Mouse (Mus musculus) lung, embryonic 15.5 days (tissue): ENCODE results near the gene Fbll1. TPM values are rescaled to one million over a fixed set of nuclear protein-coding genes. Genes with fewer than 3 reads are reported as not detected.
"Not testable (repeated sequence)": the region's sequence is repeated elsewhere in the genome, so short reads cannot be mapped to it uniquely, and the experiment has no call there.

Experiments used
- ATAC-seq: fragments of 200-750 bp; cut with Nextera tagmentation; 2 replicates; pipeline ENCODE4 v1.8.0; 2017; ENCODE audit warnings: moderate number of reproducible peaks, borderline replicate concordance; ENCODE audit not compliant: low FRiP score, low TSS enrichment; ENCODE audit errors: extremely low read depth
- H3K27ac ChIP-seq: fragments of 300-500 bp; sonication (generic); 2 replicates; pipeline ENCODE4 v1.5.1; 2015; ENCODE audit warnings: moderate library complexity, mild to moderate bottlenecking, inconsistent platforms
- H3K27me3 ChIP-seq: fragments of 300-500 bp; sonication (generic); 2 replicates; pipeline ENCODE4 v1.6.1; 2015; ENCODE audit warnings: inconsistent platforms
- H3K36me3 ChIP-seq: fragments of 300-500 bp; sonication (generic); 2 replicates; pipeline ENCODE4 v1.6.1; 2015; ENCODE audit warnings: inconsistent platforms
- H3K4me1 ChIP-seq: fragments of 300-500 bp; sonication (generic); 2 replicates; pipeline ENCODE4 v1.6.1; 2015; ENCODE audit warnings: inconsistent platforms
- H3K4me2 ChIP-seq: fragments of 300-500 bp; sonication (generic); 2 replicates; pipeline ENCODE4 v1.6.1; 2015; ENCODE audit warnings: inconsistent platforms, mild to moderate bottlenecking, moderate library complexity
- H3K4me3 ChIP-seq: fragments of 300-500 bp; sonication (generic); 2 replicates; pipeline ENCODE4 v1.5.1; 2015; ENCODE audit warnings: mild to moderate bottlenecking, inconsistent platforms
- H3K9ac ChIP-seq: fragments of 300-500 bp; sonication (generic); 2 replicates; pipeline ENCODE4 v1.6.1; 2015; ENCODE audit warnings: inconsistent platforms
- H3K9me3 ChIP-seq: fragments of 300-500 bp; sonication (generic); 2 replicates; pipeline ENCODE4 v1.6.1; 2016; ENCODE audit warnings: inconsistent platforms
- WGBS: fragments of 180-500 bp; shearing (Covaris S2); methylation state at CpG from one replicate; pipeline ENCODE4 v1.1.7; 2015; 5-methylcytosine and 5-hydroxymethylcytosine counted together
- polyA plus RNA-seq: library from polyadenylated mRNA; unstranded; fragments of >200 nt; fragmentation: Nextera tagmentation; extraction: Ambion mirVana; gene quantifications from 2 replicates; pipeline ENCODE4 v1.2.1, GENCODE M21; 2015

Gene Fbll1
- polyA plus RNA-seq, 1 experiment from 2014 or later = 0.22 TPM

DNA sequence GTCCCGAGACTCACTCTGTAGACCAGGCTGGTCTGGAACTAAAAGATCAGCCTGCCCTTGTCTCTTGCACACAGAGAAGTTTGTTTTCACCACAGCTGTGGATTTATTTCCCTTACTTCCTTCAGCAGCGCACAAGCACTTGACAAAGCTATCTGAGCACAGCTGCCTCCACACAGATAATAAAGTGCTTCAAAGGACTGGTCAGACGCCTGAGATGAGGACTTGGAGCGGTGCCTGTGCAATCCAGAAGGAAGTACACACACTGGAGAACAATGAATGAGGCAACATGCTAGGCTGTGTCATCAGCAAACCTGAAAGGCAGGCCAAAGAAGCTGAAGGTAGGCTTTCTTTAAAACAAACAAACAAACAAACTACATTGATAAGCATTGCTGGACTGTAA is 33.5 kb upstream of the Fbll1 start:
- H3K9ac ChIP-seq = no peak overlapping the region
- H3K4me2 ChIP-seq = no peak overlapping the region
- peaks cover 49% of the 10 kb centered on the region for H3K36me3 ChIP-seq
- H3K4me3 ChIP-seq = no peak overlapping the region
- no peaks in the 10 kb centered on the region for H3K9me3 ChIP-seq
- no peak overlapping the region for H3K27ac ChIP-seq
- no peaks in the 10 kb centered on the region for H3K27me3 ChIP-seq
- no peak for ATAC-seq
- WGBS = 59% methylated on average over 4 of the region's 4 CpGs
- peaks cover 18% of the 10 kb centered on the region for H3K4me1 ChIP-seq

DNA sequence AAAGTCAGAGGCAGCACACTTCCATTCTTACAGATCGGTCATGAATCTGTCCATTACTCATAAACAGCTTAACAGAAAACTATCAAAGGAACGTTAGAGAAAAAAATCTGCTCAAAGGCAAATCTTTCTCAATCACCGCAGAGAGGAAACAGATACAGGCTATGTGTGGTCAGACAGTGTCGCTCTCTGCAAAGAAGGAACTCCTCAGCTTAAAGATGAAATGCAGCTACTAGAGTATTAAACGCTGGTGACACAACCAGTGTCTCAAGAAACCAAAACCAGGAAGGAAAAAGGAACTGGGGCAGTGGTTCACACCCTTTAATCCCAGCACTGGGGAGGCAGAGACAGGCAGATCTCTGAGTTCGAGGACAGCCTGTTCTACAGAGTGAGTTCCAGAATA is 29.0 kb upstream of the Fbll1 start:
- peaks cover 85% of the 10 kb centered on the region for H3K36me3 ChIP-seq
- ATAC-seq = no peak
- no peak overlapping the region for H3K4me2 ChIP-seq
- peaks cover 7% of the 10 kb centered on the region for H3K4me1 ChIP-seq
- H3K27me3 ChIP-seq = no peaks in the 10 kb centered on the region
- H3K27ac ChIP-seq = no peak overlapping the region
- H3K9me3 ChIP-seq = no peaks in the 10 kb centered on the region
- H3K9ac ChIP-seq = no peak overlapping the region
- 91% methylated on average over 6 of the region's 6 CpGs for WGBS
- no peak overlapping the region for H3K4me3 ChIP-seq

- Histone ChIP-seq H3K36me3 (peaks cover 83% of the 10 kb centered on the region), H3K9ac (no peak overlapping the region), H3K4me1 (no peaks in the 10 kb centered on the region), H3K4me3 (no peak overlapping the region), H3K27ac (no peak overlapping the region), H3K9me3 (no peaks in the 10 kb centered on the region), H3K27me3 (no peaks in the 10 kb centered on the region), H3K4me2 (no peak overlapping the region)
- WGBS = 86% methylated on average over 12 of the region's 12 CpGs
- ATAC-seq = no peak
These were observed 17.6 kb upstream of the Fbll1 start for GRCm38 (mm10) chr11:35816316-35816715.

- no peaks in the 10 kb centered on the region for H3K9me3 ChIP-seq
- peaks cover 85% of the 10 kb centered on the region for H3K36me3 ChIP-seq
- H3K9ac ChIP-seq = no peak overlapping the region
- no peak overlapping the region for H3K27ac ChIP-seq
- H3K4me3 ChIP-seq = no peak overlapping the region
- no peak overlapping the region for H3K4me2 ChIP-seq
- WGBS = 84% methylated on average over 10 of the region's 10 CpGs
- ATAC-seq = no peak
- no peaks in the 10 kb centered on the region for H3K27me3 ChIP-seq
- H3K4me1 ChIP-seq = no peaks in the 10 kb centered on the region
These were observed 12.8 kb upstream of the Fbll1 start for GRCm38 (mm10) chr11:35811458-35811857.

DNA sequence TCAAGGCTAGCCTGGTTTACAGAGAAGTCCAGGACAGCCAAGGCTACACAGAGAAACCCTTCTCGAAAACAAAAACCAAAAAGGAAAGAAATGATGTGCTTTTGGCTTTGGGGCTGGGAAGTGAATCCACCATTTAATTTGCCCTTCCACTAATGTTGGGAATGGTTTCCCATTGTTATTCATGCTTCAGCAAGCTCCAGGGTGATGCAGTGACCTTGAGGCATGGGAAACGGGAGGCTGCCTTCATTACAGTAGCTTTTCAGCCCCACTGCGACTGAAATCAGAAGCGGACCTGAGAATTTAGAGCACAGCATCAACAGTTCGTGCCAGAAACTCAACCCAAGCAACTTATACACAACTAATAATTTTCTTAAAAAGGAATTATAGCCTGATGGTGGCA is 2.6 kb upstream of the Fbll1 start:
- H3K27me3 ChIP-seq = peaks cover 40% of the 10 kb centered on the region
- no peak overlapping the region for H3K4me2 ChIP-seq
- H3K4me3 ChIP-seq = no peak overlapping the region
- no peak overlapping the region for H3K9ac ChIP-seq
- H3K9me3 ChIP-seq = no peaks in the 10 kb centered on the region
- WGBS = 73% methylated on average over 5 of the region's 5 CpGs
- peaks cover 10% of the 10 kb centered on the region for H3K4me1 ChIP-seq
- H3K36me3 ChIP-seq = no peaks in the 10 kb centered on the region; the same call in 1 of the 2 replicates
- no peak overlapping the region for H3K27ac ChIP-seq
- ATAC-seq = no peak

- Histone ChIP-seq H3K9me3 (no peaks in the 10 kb centered on the region), H3K27ac (no peak overlapping the region), H3K4me1 (peaks cover 10% of the 10 kb centered on the region), H3K9ac (no peak overlapping the region), H3K4me3 (peak overlapping the region; percentile 25), H3K27me3 (peaks cover 57% of the 10 kb centered on the region), H3K36me3 (no peaks in the 10 kb centered on the region), H3K4me2 (peak overlapping the region; percentile 50)
- WGBS = 4% methylated on average over 23 of the region's 23 CpGs
- ATAC-seq = no peak
These were observed 226 bp downstream of the Fbll1 start for GRCm38 (mm10) chr11:35798495-35798820.

GRCm38 (mm10) chr11:35797751-35798494 is 761 bp downstream of the Fbll1 start:
- Histone ChIP-seq H3K27me3 (peaks cover 57% of the 10 kb centered on the region), H3K4me1 (peaks cover 10% of the 10 kb centered on the region)
- WGBS = 5% methylated on average over 82 of the region's 86 CpGs

DNA sequence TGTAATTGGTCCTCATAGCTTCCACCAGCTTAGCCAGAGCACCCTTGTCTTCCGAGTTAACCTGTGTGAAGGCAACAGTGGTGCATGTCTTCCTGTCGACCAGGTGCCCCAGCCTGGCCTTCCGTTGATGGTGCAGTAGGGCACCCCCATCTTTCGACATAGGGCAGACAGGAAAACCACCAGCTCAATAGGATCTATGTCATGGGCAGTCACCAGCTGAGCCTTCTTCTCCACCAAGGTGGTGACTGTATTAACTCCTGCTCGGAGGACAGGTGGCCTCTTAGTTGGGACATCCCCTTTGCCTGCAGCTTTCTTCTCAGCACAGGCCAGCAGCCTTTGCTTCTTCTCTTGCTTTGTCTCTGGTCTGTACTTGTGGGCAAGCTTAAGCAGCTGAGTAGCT is 5.9 kb downstream of the Fbll1 start:
- Histone ChIP-seq H3K27me3 (peaks cover 31% of the 10 kb centered on the region), H3K36me3 (peaks cover 23% of the 10 kb centered on the region)
- not testable (repeated sequence) for H3K4me1 ChIP-seq, H3K9ac ChIP-seq, ATAC-seq, H3K9me3 ChIP-seq, H3K27ac ChIP-seq, H3K4me2 ChIP-seq, H3K4me3 ChIP-seq
- 77% methylated on average over 5 of the region's 5 CpGs for WGBS

More at GRCm38 (mm10) chr11:35797751-35798494, 761 bp downstream of the Fbll1 start:
- Histone ChIP-seq H3K4me3 (peak overlapping the region; percentile 25), H3K9ac (no peak overlapping the region), H3K36me3 (no peaks in the 10 kb centered on the region), H3K27ac (no peak overlapping the region), H3K4me2 (peak overlapping the region; percentile 50), H3K9me3 (no peaks in the 10 kb centered on the region)
- no peak for ATAC-seq

GRCm38 (mm10) chr11:35788443-35788842 is 10.2 kb downstream of the Fbll1 start:
- Histone ChIP-seq H3K4me3 (no peak overlapping the region), H3K4me2 (no peak overlapping the region), H3K36me3 (peaks cover 49% of the 10 kb centered on the region), H3K9ac (no peak overlapping the region), H3K27ac (no peak overlapping the region), H3K27me3 (no peaks in the 10 kb centered on the region), H3K9me3 (no peaks in the 10 kb centered on the region), H3K4me1 (no peaks in the 10 kb centered on the region)
- WGBS = 82% methylated on average over 2 of the region's 2 CpGs
- ATAC-seq = no peak

DNA sequence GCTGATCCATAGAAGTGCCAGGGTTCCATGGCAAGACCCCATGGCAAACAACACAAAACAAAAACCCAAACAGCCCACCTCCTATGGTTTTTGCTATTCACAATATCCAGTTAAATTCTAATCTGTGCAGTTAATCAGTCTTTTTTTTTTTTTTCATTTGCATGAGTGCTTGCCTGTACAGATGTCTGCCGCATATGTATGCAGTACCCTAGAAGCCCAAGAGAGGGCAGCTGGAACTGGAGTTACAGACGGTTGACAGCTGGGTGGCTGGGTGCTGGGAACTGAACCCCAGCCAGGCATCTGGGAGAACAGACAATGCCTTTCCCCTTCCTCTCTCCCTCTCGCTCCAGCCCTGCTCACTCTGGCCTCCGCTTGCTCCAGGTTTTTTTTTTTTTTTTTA is 14.1 kb downstream of the Fbll1 start:
- no peaks in the 10 kb centered on the region for H3K4me1 ChIP-seq
- H3K27me3 ChIP-seq = no peaks in the 10 kb centered on the region
- H3K9ac ChIP-seq = no peak overlapping the region
- WGBS = 97% methylated on average over 4 of the region's 4 CpGs
- ATAC-seq = no peak
- H3K9me3 ChIP-seq = no peaks in the 10 kb centered on the region
- H3K27ac ChIP-seq = no peak overlapping the region
- H3K4me3 ChIP-seq = no peak overlapping the region
- H3K4me2 ChIP-seq = no peak overlapping the region
- H3K36me3 ChIP-seq = peaks cover 62% of the 10 kb centered on the region

DNA sequence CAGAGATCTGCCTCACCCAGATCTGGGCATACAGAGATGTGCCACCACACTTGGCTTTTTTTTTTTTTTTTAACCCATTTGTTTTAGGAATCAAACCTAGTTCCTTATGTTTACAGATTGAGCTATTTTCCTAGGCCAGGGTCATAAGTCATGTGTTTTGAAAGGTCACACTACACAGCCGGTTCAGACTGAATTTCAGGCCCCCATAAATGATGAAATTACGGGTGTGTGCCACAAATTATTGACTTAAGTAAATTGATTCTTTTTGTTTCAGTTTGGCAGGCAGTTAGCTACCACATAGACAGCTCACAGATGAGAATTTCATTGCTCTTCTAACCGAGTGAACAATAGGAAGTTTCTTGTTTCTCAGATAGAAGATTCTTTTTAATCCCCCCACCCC is 14.7 kb downstream of the Fbll1 start:
- Histone ChIP-seq H3K4me3 (no peak overlapping the region), H3K27me3 (no peaks in the 10 kb centered on the region), H3K4me2 (no peak overlapping the region), H3K9me3 (no peaks in the 10 kb centered on the region), H3K4me1 (no peaks in the 10 kb centered on the region), H3K9ac (no peak overlapping the region), H3K27ac (no peak overlapping the region), H3K36me3 (peaks cover 64% of the 10 kb centered on the region)
- 86% methylated on average over 3 of the region's 3 CpGs for WGBS
- ATAC-seq = no peak

DNA sequence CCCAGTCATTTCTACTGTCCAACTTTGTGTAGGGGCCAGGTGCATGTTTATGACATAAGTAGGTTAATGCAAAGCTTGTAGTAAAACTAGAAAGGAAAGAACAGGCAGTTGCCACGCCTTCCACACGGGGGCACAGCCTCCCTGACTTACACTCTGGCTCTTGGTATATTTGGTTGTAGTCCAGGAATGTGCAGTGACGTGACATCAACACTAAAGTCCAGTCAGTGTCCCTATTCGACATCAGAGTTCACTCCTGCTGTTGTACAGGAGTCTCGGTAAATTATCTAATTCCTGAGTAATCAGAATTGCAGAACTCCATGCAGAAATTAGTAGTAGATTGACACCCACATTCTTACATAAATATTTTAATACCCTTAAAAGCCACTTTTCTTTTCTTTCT is 15.6 kb downstream of the Fbll1 start:
- Histone ChIP-seq H3K4me1 (no peaks in the 10 kb centered on the region), H3K27me3 (no peaks in the 10 kb centered on the region), H3K9me3 (no peaks in the 10 kb centered on the region), H3K4me2 (no peak overlapping the region), H3K27ac (no peak overlapping the region), H3K4me3 (no peak overlapping the region), H3K9ac (no peak overlapping the region), H3K36me3 (peaks cover 70% of the 10 kb centered on the region)
- no peak for ATAC-seq
- whole genome bisulfite sequencing = 82% methylated on average over 5 of the region's 5 CpGs

GRCm38 (mm10) chr11:35782444-35782843 is 16.2 kb downstream of the Fbll1 start:
- ATAC-seq = no peak
- WGBS = 96% methylated on average over 3 of the region's 3 CpGs
- H3K4me3 ChIP-seq = no peak overlapping the region
- no peaks in the 10 kb centered on the region for H3K9me3 ChIP-seq
- H3K9ac ChIP-seq = no peak overlapping the region
- H3K36me3 ChIP-seq = peaks cover 76% of the 10 kb centered on the region
- H3K4me2 ChIP-seq = no peak overlapping the region
- no peak overlapping the region for H3K27ac ChIP-seq
- H3K4me1 ChIP-seq = no peaks in the 10 kb centered on the region
- no peaks in the 10 kb centered on the region for H3K27me3 ChIP-seq
